Mouse (Mus musculus) lung, embryonic 15.5 days (tissue): ENCODE data around the gene Dnajc30. TPM values are rescaled to one million over a fixed set of nuclear protein-coding genes. Genes with fewer than 3 reads are reported as not detected.
A peak's percentile ranks its signal among the peaks of the same experiment; 100 is the strongest.
"Not testable (repeated sequence)": the region's sequence is repeated elsewhere in the genome, so short reads cannot be mapped to it uniquely, and the experiment has no call there.

Experiments
- ATAC-seq: fragments of 200-750 bp; cut with Nextera tagmentation; 2 replicates; pipeline ENCODE4 v1.8.0; 2017; ENCODE audit warnings: moderate number of reproducible peaks, borderline replicate concordance; ENCODE audit not compliant: low FRiP score, low TSS enrichment; ENCODE audit errors: extremely low read depth
- H3K27ac ChIP-seq: fragments of 300-500 bp; sonication (generic); 2 replicates; pipeline ENCODE4 v1.5.1; 2015; ENCODE audit warnings: moderate library complexity, mild to moderate bottlenecking, inconsistent platforms
- H3K27me3 ChIP-seq: fragments of 300-500 bp; sonication (generic); 2 replicates; pipeline ENCODE4 v1.6.1; 2015; ENCODE audit warnings: inconsistent platforms
- H3K36me3 ChIP-seq: fragments of 300-500 bp; sonication (generic); 2 replicates; pipeline ENCODE4 v1.6.1; 2015; ENCODE audit warnings: inconsistent platforms
- H3K4me1 ChIP-seq: fragments of 300-500 bp; sonication (generic); 2 replicates; pipeline ENCODE4 v1.6.1; 2015; ENCODE audit warnings: inconsistent platforms
- H3K4me2 ChIP-seq: fragments of 300-500 bp; sonication (generic); 2 replicates; pipeline ENCODE4 v1.6.1; 2015; ENCODE audit warnings: inconsistent platforms, mild to moderate bottlenecking, moderate library complexity
- H3K4me3 ChIP-seq: fragments of 300-500 bp; sonication (generic); 2 replicates; pipeline ENCODE4 v1.5.1; 2015; ENCODE audit warnings: mild to moderate bottlenecking, inconsistent platforms
- H3K9ac ChIP-seq: fragments of 300-500 bp; sonication (generic); 2 replicates; pipeline ENCODE4 v1.6.1; 2015; ENCODE audit warnings: inconsistent platforms
- H3K9me3 ChIP-seq: fragments of 300-500 bp; sonication (generic); 2 replicates; pipeline ENCODE4 v1.6.1; 2016; ENCODE audit warnings: inconsistent platforms
- WGBS: fragments of 180-500 bp; shearing (Covaris S2); methylation state at CpG from one replicate; pipeline ENCODE4 v1.1.7; 2015; 5-methylcytosine and 5-hydroxymethylcytosine counted together
- polyA plus RNA-seq: library from polyadenylated mRNA; unstranded; fragments of >200 nt; fragmentation: Nextera tagmentation; extraction: Ambion mirVana; gene quantifications from 2 replicates; pipeline ENCODE4 v1.2.1, GENCODE M21; 2015

Gene Dnajc30
- polyA plus RNA-seq, 1 experiment from 2014 or later, result 31.7 TPM

GRCm38 (mm10) chr5:135035608-135036359 is 28.2 kb upstream of the Dnajc30 start:
- no peak for ATAC-seq
- H3K9ac ChIP-seq, result no peak overlapping the region
- no peak overlapping the region for H3K4me2 ChIP-seq
- H3K36me3 ChIP-seq, result no peaks in the 10 kb centered on the region
- WGBS, result 62% methylated on average over 18 of the region's 18 CpGs
- H3K27ac ChIP-seq, result no peak overlapping the region
- no peaks in the 10 kb centered on the region for H3K27me3 ChIP-seq
- no peaks in the 10 kb centered on the region for H3K4me1 ChIP-seq
- H3K4me3 ChIP-seq, result no peak overlapping the region
- H3K9me3 ChIP-seq, result no peaks in the 10 kb centered on the region

DNA sequence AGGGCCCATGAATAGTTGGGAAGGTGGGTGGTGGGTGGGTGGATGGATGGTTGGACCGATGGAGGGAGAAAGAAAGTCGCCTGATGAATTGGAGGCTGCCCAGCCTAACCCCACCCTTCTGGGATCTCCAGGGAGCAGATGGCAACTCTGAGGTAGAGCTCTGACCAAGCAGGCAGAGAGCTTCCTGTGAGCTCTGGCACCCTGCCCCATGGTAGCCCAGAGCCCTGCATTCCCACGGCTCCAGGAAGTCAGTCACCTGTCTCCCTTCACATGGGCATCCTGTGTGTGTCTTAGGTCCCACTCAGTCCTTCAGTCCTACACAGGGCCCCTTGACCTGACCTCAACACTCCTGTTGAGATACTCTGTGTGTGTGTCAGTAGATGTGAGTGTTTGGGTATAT is 26.1 kb upstream of the Dnajc30 start:
- Histone ChIP-seq H3K9me3 (no peaks in the 10 kb centered on the region), H3K27me3 (no peaks in the 10 kb centered on the region), H3K4me1 (no peaks in the 10 kb centered on the region), H3K4me3 (no peak overlapping the region), H3K9ac (no peak overlapping the region), H3K36me3 (0 out of 2 replicates have a peak, but pooled peaks cover 3% of the 10 kb centered on the region), H3K4me2 (no peak overlapping the region), H3K27ac (no peak overlapping the region)
- WGBS, result 66% methylated on average over 3 of the region's 3 CpGs
- ATAC-seq, result no peak

- H3K27me3 ChIP-seq, result no peaks in the 10 kb centered on the region
- H3K36me3 ChIP-seq, result peaks cover 8% of the 10 kb centered on the region
- ATAC-seq, result no peak
- no peak overlapping the region for H3K9ac ChIP-seq
- no peak overlapping the region for H3K4me2 ChIP-seq
- no peak overlapping the region for H3K4me3 ChIP-seq
- no peaks in the 10 kb centered on the region for H3K9me3 ChIP-seq
- WGBS, result 79% methylated on average over 9 of the region's 9 CpGs
- no peaks in the 10 kb centered on the region for H3K4me1 ChIP-seq
- H3K27ac ChIP-seq, result no peak overlapping the region
Measured at GRCm38 (mm10) chr5:135039541-135039940, 24.5 kb upstream of the Dnajc30 start.

GRCm38 (mm10) chr5:135040059-135040458 is 23.9 kb upstream of the Dnajc30 start:
- Histone ChIP-seq H3K9ac (no peak overlapping the region), H3K4me1 (no peaks in the 10 kb centered on the region), H3K9me3 (no peaks in the 10 kb centered on the region), H3K27me3 (no peaks in the 10 kb centered on the region), H3K36me3 (peaks cover 13% of the 10 kb centered on the region), H3K27ac (no peak overlapping the region), H3K4me3 (no peak overlapping the region), H3K4me2 (no peak overlapping the region)
- 53% methylated on average over 6 of the region's 6 CpGs for WGBS
- no peak for ATAC-seq

DNA sequence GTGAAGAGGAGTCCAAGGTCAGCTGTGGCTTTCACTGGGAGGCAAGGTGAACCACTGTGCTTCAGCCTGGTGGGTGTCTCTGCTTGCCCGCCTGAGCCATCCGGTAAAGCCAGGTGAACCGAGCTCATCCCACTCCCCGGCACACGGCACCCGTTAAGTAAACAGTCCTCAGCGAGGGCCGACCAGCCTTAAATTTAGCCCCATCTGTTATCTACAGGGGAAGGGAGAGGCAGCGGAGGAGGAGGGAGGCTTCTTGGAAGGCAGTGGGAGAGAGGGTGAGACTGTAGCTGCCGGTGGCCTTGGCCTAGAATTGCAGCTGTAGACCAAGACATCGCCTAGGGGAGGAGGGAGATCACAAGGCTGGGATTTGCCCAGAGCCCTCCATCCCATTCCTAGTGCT is 23.2 kb upstream of the Dnajc30 start:
- Histone ChIP-seq H3K9ac (no peak overlapping the region), H3K4me3 (no peak overlapping the region), H3K27ac (no peak overlapping the region), H3K4me2 (no peak overlapping the region), H3K9me3 (no peaks in the 10 kb centered on the region), H3K4me1 (no peaks in the 10 kb centered on the region), H3K36me3 (peaks cover 14% of the 10 kb centered on the region), H3K27me3 (no peaks in the 10 kb centered on the region)
- WGBS, result 40% methylated on average over 11 of the region's 11 CpGs
- no peak for ATAC-seq

DNA sequence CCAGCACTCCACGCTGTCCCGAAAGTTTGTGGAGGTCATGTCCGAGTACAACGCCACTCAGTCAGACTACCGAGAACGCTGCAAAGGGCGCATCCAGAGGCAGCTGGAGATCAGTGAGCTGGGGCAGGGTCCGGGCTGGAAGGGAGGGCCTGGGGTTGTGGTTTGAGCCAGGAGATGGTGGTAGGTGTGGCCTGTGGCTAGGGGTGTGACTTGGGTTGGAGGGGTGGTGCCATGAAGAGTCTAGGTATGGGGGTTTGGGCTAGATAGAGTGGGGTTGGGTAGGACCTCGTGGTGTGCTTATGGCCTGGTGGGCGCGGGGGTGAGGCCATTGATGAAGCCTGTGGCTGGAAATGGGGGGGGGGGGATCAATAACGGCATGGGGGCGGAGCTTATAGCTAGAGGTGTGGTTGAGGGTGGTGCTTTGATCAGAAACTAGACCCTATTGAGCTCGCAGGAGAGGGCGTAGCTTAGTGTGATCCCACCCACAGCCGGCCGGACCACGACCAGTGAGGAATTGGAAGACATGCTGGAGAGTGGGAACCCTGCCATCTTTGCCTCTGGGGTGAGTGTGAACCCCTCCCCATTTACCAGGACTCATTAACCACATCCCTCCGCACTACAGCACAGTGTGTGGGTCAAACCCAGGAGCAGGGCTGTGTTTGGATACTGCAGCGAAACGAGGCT is 21.8 kb upstream of the Dnajc30 start:
- Histone ChIP-seq H3K9me3 (no peaks in the 10 kb centered on the region), H3K4me1 (no peaks in the 10 kb centered on the region), H3K27ac (no peak overlapping the region), H3K27me3 (no peaks in the 10 kb centered on the region), H3K36me3 (peaks cover 14% of the 10 kb centered on the region), H3K4me2 (no peak overlapping the region), H3K4me3 (no peak overlapping the region), H3K9ac (no peak overlapping the region)
- peak; percentile 32; the same call in 1 of the 2 replicates for ATAC-seq
- WGBS, result 48% methylated on average over 21 of the region's 21 CpGs

GRCm38 (mm10) chr5:135044575-135044974 is 19.4 kb upstream of the Dnajc30 start:
- ATAC-seq, result no peak
- no peaks in the 10 kb centered on the region for H3K27me3 ChIP-seq
- WGBS, result 91% methylated on average over 3 of the region's 3 CpGs

GRCm38 (mm10) chr5:135048539-135048938 is 15.5 kb upstream of the Dnajc30 start:
- Histone ChIP-seq H3K27ac (no peak overlapping the region), H3K4me1 (no peaks in the 10 kb centered on the region), H3K27me3 (no peaks in the 10 kb centered on the region), H3K4me3 (no peak overlapping the region), H3K9ac (no peak overlapping the region), H3K4me2 (no peak overlapping the region), H3K36me3 (peaks cover 39% of the 10 kb centered on the region), H3K9me3 (no peaks in the 10 kb centered on the region)
- ATAC-seq, result no peak
- 86% methylated on average over 5 of the region's 5 CpGs for WGBS

More at GRCm38 (mm10) chr5:135044575-135044974, 19.4 kb upstream of the Dnajc30 start:
- H3K9me3 ChIP-seq, result no peaks in the 10 kb centered on the region
- H3K4me1 ChIP-seq, result no peaks in the 10 kb centered on the region
- no peak overlapping the region for H3K4me3 ChIP-seq
- H3K27ac ChIP-seq, result no peak overlapping the region
- no peak overlapping the region for H3K9ac ChIP-seq
- no peak overlapping the region for H3K4me2 ChIP-seq
- H3K36me3 ChIP-seq, result peaks cover 26% of the 10 kb centered on the region

DNA sequence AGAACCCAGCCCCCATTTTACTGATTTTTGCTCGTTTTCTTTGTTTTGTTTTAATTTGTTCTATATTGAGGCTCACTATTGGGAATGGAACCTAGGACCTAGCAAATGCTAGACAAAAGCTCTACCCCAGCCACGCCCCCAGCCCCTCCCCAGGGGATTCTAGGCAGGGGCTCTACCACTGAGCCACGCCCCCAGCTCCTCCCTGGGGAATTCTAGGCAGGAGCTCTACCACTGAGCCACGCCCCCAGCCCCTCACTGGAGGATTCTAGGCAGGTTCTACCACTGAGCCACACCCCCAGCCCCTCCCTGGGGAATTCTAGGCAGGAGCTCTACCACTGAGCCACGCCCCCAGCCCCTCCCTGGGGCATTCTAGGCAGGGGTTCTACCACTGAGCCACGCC is 14.7 kb upstream of the Dnajc30 start:
- not testable (repeated sequence) for H3K4me3 ChIP-seq, H3K9ac ChIP-seq, H3K4me2 ChIP-seq, H3K27me3 ChIP-seq, ATAC-seq, H3K27ac ChIP-seq, H3K9me3 ChIP-seq, H3K4me1 ChIP-seq
- H3K36me3 ChIP-seq, result peaks cover 44% of the 10 kb centered on the region
- 82% methylated on average over 6 of the region's 6 CpGs for WGBS

- no peak for ATAC-seq
- Histone ChIP-seq H3K36me3 (peaks cover 55% of the 10 kb centered on the region), H3K4me1 (no peaks in the 10 kb centered on the region), H3K4me3 (no peak overlapping the region), H3K27ac (no peak overlapping the region), H3K9me3 (no peaks in the 10 kb centered on the region), H3K27me3 (no peaks in the 10 kb centered on the region), H3K4me2 (no peak overlapping the region), H3K9ac (no peak overlapping the region)
- 82% methylated on average over 12 of the region's 12 CpGs for WGBS
Measured at GRCm38 (mm10) chr5:135053356-135053755, 10.6 kb upstream of the Dnajc30 start.

DNA sequence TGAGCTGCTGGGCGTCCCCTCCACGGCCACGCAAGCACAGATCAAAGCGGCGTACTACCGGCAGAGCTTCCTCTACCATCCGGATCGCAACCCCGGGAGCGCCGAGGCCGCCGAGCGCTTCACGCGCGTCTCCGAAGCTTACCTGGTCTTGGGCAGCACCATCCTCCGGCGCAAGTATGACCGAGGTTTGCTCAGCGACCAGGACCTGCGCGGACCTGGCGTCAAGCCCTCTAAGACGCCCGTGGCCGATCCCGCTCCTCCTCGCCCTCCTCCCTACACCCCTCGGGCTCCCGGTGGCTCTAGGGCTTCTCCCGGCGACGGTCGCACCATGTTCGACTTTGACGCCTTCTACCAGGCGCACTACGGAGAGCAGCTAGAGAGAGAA is 372 bp downstream of the Dnajc30 start:
- under 1% methylated on average over 40 of the region's 40 CpGs for WGBS
- Histone ChIP-seq H3K9ac (peak overlapping the region; percentile 81), H3K4me1 (peaks cover 20% of the 10 kb centered on the region), H3K9me3 (no peaks in the 10 kb centered on the region), H3K4me3 (peak overlapping the region; percentile 98), H3K36me3 (peaks cover 45% of the 10 kb centered on the region), H3K27me3 (no peaks in the 10 kb centered on the region), H3K4me2 (peak overlapping the region; percentile 82), H3K27ac (peak overlapping the region; percentile 36; the same call in 1 of the 2 replicates)
- ATAC-seq, result peak; percentile 43; the same call in 1 of the 2 replicates

- WGBS, result 68% methylated on average over 9 of the region's 9 CpGs
- Histone ChIP-seq H3K4me2 (peak within 1 kb of the TSS; percentile 82), H3K36me3 (peaks cover 42% of the 10 kb centered on the region), H3K9ac (peak within 1 kb of the TSS; percentile 81), H3K27ac (peak within 1 kb of the TSS; percentile 36; the same call in 1 of the 2 replicates), H3K4me3 (peak within 1 kb of the TSS; percentile 98), H3K4me1 (peaks cover 20% of the 10 kb centered on the region)
- ATAC-seq, H3K9me3 ChIP-seq, H3K27me3 ChIP-seq: not testable (repeated sequence)
Measured at GRCm38 (mm10) chr5:135064909-135065446, 976 bp downstream of the Dnajc30 start, which contains the start of gene Bud23. Gene Bud23, minus strand, starts transcription at chr5:135064959.
